Mouse (Mus musculus): ENCODE measurements around the gene Fam166a. TPM values are rescaled to one million over a fixed set of nuclear protein-coding genes. Genes with fewer than 3 reads are reported as not detected.
A peak's percentile ranks its signal among the peaks of the same experiment; 100 is the strongest.
"Not testable (repeated sequence)": the region's sequence is repeated elsewhere in the genome, so short reads cannot be mapped to it uniquely, and the experiment has no call there.

Gene Fam166a
- total and polyA plus RNA-seq, 2 experiments from 2014 or later = not detected

GRCm38 (mm10) chr2:25246183-25247072 lies 27.9 kb downstream of the Fam166a start, which contains the start of gene AL732309.1:
AL732309.1 (minus strand) TSS chr2:25246863.
- Histone ChIP-seq H3K4me3 (ENCODE audit: low read length) (no peak within 1 kb of the TSS), H3K27me3 (ENCODE audit: insufficient read depth, low read length) (no peaks in the 10 kb centered on the region), H3K36me3 (ENCODE audit: insufficient read depth, low read length) (peaks cover 13% of the 10 kb centered on the region; the same call in 1 of the 2 replicates), H3K9me3 (ENCODE audit: low read length) (no peaks in the 10 kb centered on the region), H3K4me1 (ENCODE audit: insufficient read depth, low read length) (peaks cover 7% of the 10 kb centered on the region), H3K27ac (no peak within 1 kb of the TSS), H3K4me2 (ENCODE audit: low read depth, low read length) (no peak within 1 kb of the TSS), H3K9ac (replicated peaks; ENCODE audit: low read length) (no peak within 1 kb of the TSS)
- DNase-seq (ENCODE audit: low spot score) = no peak
- TF ChIP-seq CTCF (IDR thresholded peaks at IDR 0.05; ENCODE audit: low read depth) = no peak
- no peak for ATAC-seq
- whole genome bisulfite sequencing = 92% methylated on average over 10 of the region's 10 CpGs

- 85% methylated on average over 1 of the region's 1 CpGs for WGBS
- Histone ChIP-seq H3K9me3 (ENCODE audit: low read length) (no peaks in the 10 kb centered on the region), H3K9ac (replicated peaks; ENCODE audit: low read length) (no peak overlapping the region), H3K27ac (no peak overlapping the region), H3K36me3 (ENCODE audit: insufficient read depth, low read length) (peaks cover 10% of the 10 kb centered on the region; the same call in 1 of the 2 replicates), H3K4me2 (ENCODE audit: low read depth, low read length) (no peak overlapping the region), H3K4me3 (ENCODE audit: low read length) (no peak overlapping the region), H3K4me1 (ENCODE audit: insufficient read depth, low read length) (peaks cover 13% of the 10 kb centered on the region), H3K27me3 (ENCODE audit: insufficient read depth, low read length) (no peaks in the 10 kb centered on the region)
- ATAC-seq (no peak), DNase-seq (ENCODE audit: low spot score) (no peak)
- TF ChIP-seq CTCF (IDR thresholded peaks at IDR 0.05; ENCODE audit: low read depth) = peak; percentile 54
Observed at GRCm38 (mm10) chr2:25252331-25252730, 33.8 kb downstream of the Fam166a start.

- Histone ChIP-seq H3K4me2 (ENCODE audit: low read depth, low read length) (peak within 1 kb of the TSS; percentile 76), H3K9me3 (ENCODE audit: low read length) (no peaks in the 10 kb centered on the region), H3K27me3 (ENCODE audit: insufficient read depth, low read length) (no peaks in the 10 kb centered on the region), H3K27ac (peak within 1 kb of the TSS; percentile 84), H3K4me1 (ENCODE audit: insufficient read depth, low read length) (peaks cover 13% of the 10 kb centered on the region), H3K36me3 (ENCODE audit: insufficient read depth, low read length) (peaks cover 10% of the 10 kb centered on the region; the same call in 1 of the 2 replicates), H3K9ac (replicated peaks; ENCODE audit: low read length) (peak within 1 kb of the TSS; percentile 79), H3K4me3 (ENCODE audit: low read length) (peak within 1 kb of the TSS; percentile 89)
- no peak for TF ChIP-seq CTCF (IDR thresholded peaks at IDR 0.05; ENCODE audit: low read depth)
- 0% methylated on average over 39 of the region's 39 CpGs for WGBS
- peak; percentile 91 for ATAC-seq
- peak; percentile 94 for DNase-seq (ENCODE audit: low spot score)
Observed at GRCm38 (mm10) chr2:25255284-25255779, 36.8 kb downstream of the Fam166a start, which contains the start of gene Tmem203. Tmem203 (plus strand) TSS chr2:25255439.

- H3K4me2 ChIP-seq (ENCODE audit: low read depth, low read length) = peak overlapping the region; percentile 76
- H3K9me3 ChIP-seq (ENCODE audit: low read length); ATAC-seq; H3K27me3 ChIP-seq (ENCODE audit: insufficient read depth, low read length); DNase-seq (ENCODE audit: low spot score); H3K27ac ChIP-seq; H3K36me3 ChIP-seq (ENCODE audit: insufficient read depth, low read length): not testable (repeated sequence)
- 57% methylated on average over 11 of the region's 12 CpGs for WGBS
- H3K4me1 ChIP-seq (ENCODE audit: insufficient read depth, low read length) = peaks cover 13% of the 10 kb centered on the region
- TF ChIP-seq CTCF (IDR thresholded peaks at IDR 0.05; ENCODE audit: low read depth) = peak; percentile 44
- H3K9ac ChIP-seq (replicated peaks; ENCODE audit: low read length) = peak overlapping the region; percentile 79
- peak overlapping the region; percentile 89 for H3K4me3 ChIP-seq (ENCODE audit: low read length)
Observed at GRCm38 (mm10) chr2:25256443-25257109, 38.0 kb downstream of the Fam166a start.

GRCm38 (mm10) chr2:25257250-25257649 lies 38.7 kb downstream of the Fam166a start:
- not testable (repeated sequence) for H3K36me3 ChIP-seq (ENCODE audit: insufficient read depth, low read length); H3K4me3 ChIP-seq (ENCODE audit: low read length); H3K27me3 ChIP-seq (ENCODE audit: insufficient read depth, low read length); H3K4me2 ChIP-seq (ENCODE audit: low read depth, low read length); H3K27ac ChIP-seq; H3K9me3 ChIP-seq (ENCODE audit: low read length); ATAC-seq; DNase-seq (ENCODE audit: low spot score); H3K9ac ChIP-seq (replicated peaks; ENCODE audit: low read length)
- peaks cover 13% of the 10 kb centered on the region for H3K4me1 ChIP-seq (ENCODE audit: insufficient read depth, low read length)
- 87% methylated on average over 5 of the region's 5 CpGs for WGBS

- 67% methylated on average over 2 of the region's 2 CpGs for WGBS
- no peak for ATAC-seq
Observed at GRCm38 (mm10) chr2:25258887-25259286, 40.3 kb downstream of the Fam166a start.

More at GRCm38 (mm10) chr2:25258887-25259286, 40.3 kb downstream of the Fam166a start:
- TF ChIP-seq CTCF (IDR thresholded peaks at IDR 0.05; ENCODE audit: low read depth) = peak; percentile 60
- Histone ChIP-seq H3K36me3 (ENCODE audit: insufficient read depth, low read length) (no peaks in the 10 kb centered on the region), H3K9me3 (ENCODE audit: low read length) (no peaks in the 10 kb centered on the region), H3K27me3 (ENCODE audit: insufficient read depth, low read length) (no peaks in the 10 kb centered on the region), H3K9ac (replicated peaks; ENCODE audit: low read length) (no peak overlapping the region), H3K4me1 (ENCODE audit: insufficient read depth, low read length) (peaks cover 18% of the 10 kb centered on the region), H3K4me2 (ENCODE audit: low read depth, low read length) (no peak overlapping the region), H3K4me3 (ENCODE audit: low read length) (no peak overlapping the region), H3K27ac (no peak overlapping the region)
- DNase-seq (ENCODE audit: low spot score) = no peak
